9 mouse cellular contexts compared by ENCODE assay signal in genomic region chr10:69326433-69326832, GRCm38 (mm10). TPM values are rescaled to one million over a fixed set of nuclear protein-coding genes. Genes with fewer than 3 reads are reported as not detected.
DNase-seq lines count a peak whose midpoint lies in the region; ATAC-seq lines count a peak whose summit lies in the region.
"Had no signal": no experiment of that assay in that cellular context is flagged by ENCODE, and none has a peak within 500 bp of the region (broad histone marks: within the 10 kb centered on the region; RNA-seq: fewer than 3 reads in every experiment).

No protein-coding gene starts in this region.

- H3K4me1 ChIP-seq in neural tube, embryonic 15.5 days = peaks cover 10% of the 10 kb centered on the region

- no peak overlapping the region for H3K9ac ChIP-seq in neural tube, embryonic 15.5 days (replicated peaks)

- 76% methylated on average over 3 of the region's 3 CpGs for WGBS in neural tube, embryonic 15.5 days

- H3K4me2 ChIP-seq in neural tube, embryonic 15.5 days = no peak overlapping the region

- no peaks in the 10 kb centered on the region for H3K36me3 ChIP-seq in neural tube, embryonic 15.5 days

- peak; percentile 49; the same call in 1 of the 2 replicates for ATAC-seq in neural tube, embryonic 15.5 days (ENCODE audit: low FRiP score)

- intact Hi-C loops in gastrocnemius, postnatal 36 days (cut with DNase I) = no loop called here
- intact Hi-C loops in gastrocnemius, postnatal 14 days (cut with DNase I; ENCODE audit: low total_unique reads) = loop anchor here (10.0 kb wide), 1 partner anchor 422 kb away; no protein-coding TSS in a partner anchor

- H3K9me3 ChIP-seq in neural tube, embryonic 15.5 days (replicated peaks) = no peaks in the 10 kb centered on the region

- no peak overlapping the region for H3K4me3 ChIP-seq in neural tube, embryonic 15.5 days (replicated peaks)

- peak; percentile 45 for DNase-seq in gastrocnemius, adult 18-20 months (ENCODE audit: low spot score)
- DNase-seq in gastrocnemius, postnatal 36 days = no peak
- DNase-seq in ovary, adult 18-20 months (ENCODE audit: low spot score) = peak; percentile 25
- DNase-seq in ovary, postnatal 10 days (ENCODE audit: low spot score) = no peak
- DNase-seq in gastrocnemius, postnatal 14 days = peak; percentile 65
- no peak for DNase-seq in frontal cortex, postnatal 25 days (ENCODE audit: low spot score in 2 of 2)
- DNase-seq in left cerebral cortex, adult 8-10 months (ENCODE audit: low spot score in 2 of 2) = no peak

- H3K27ac ChIP-seq in neural tube, embryonic 15.5 days (replicated peaks) = no peak overlapping the region

- no peaks in the 10 kb centered on the region for H3K27me3 ChIP-seq in neural tube, embryonic 15.5 days (replicated peaks)

RNA-seq across cellular contexts. Expression of gene Cdk1, which starts 26.3 kb away (rescaled TPM):
- not detected for total RNA-seq in gastrocnemius, adult 18-20 months (2021)
- total RNA-seq in gastrocnemius, postnatal 36 days (2021) = 1 to 10 TPM in 1 of 2 experiments, under 1 TPM in 1; 0.86 to 1.6 TPM
- total RNA-seq in gastrocnemius, postnatal 14 days (2021) = 10 to 100 TPM; 11.0 to 12.6 TPM
- polyA plus RNA-seq in neural tube, embryonic 15.5 days (2015; fragmentation: Nextera tagmentation; extraction: Ambion mirVana) = 54.8 and 142 TPM in 2 replicates
- 1 to 10 TPM in 2 of 4 experiments, under 1 TPM in 2; 0.89 to 1.4 (median 1.1) TPM for total RNA-seq in left cerebral cortex, adult 8-10 months (2022)
- total RNA-seq: left cerebral cortex, adult 18-20 months had no signal

Comparison
In these comparisons a context has a peak if more than half of its experiments do, and no peak if none do; other contexts are left out.
1. DNase-seq: peak in gastrocnemius, adult 18-20 months (single experiment), ovary, adult 18-20 months (single experiment) and gastrocnemius, postnatal 14 days (single experiment); none in gastrocnemius, postnatal 36 days (0 of 2), ovary, postnatal 10 days (single experiment), frontal cortex, postnatal 25 days (0 of 2) and left cerebral cortex, adult 8-10 months (0 of 2).
2. RNA of gene Cdk1, which starts 26.3 kb away (total RNA-seq): 11.0 to 12.6 TPM in gastrocnemius, postnatal 14 days; 0.86 to 1.6 TPM in gastrocnemius, postnatal 36 days, 0.89 to 1.4 TPM in left cerebral cortex, adult 8-10 months and not detected in gastrocnemius, adult 18-20 months; every median in the first group is over 4 times any median in the second.